Mouse (Mus musculus): ENCODE measurements around the gene Gm21663. TPM values are rescaled to one million over a fixed set of nuclear protein-coding genes. Genes with fewer than 3 reads are reported as not detected.
"Not testable (repeated sequence)": the region's sequence is repeated elsewhere in the genome, so short reads cannot be mapped to it uniquely, and the experiment has no call there.

The Gm21663 gene
- not detected for total RNA-seq (2022)

GRCm38 (mm10) chr5:25942281-25942680 lies at the start of gene Gm21663:
Gene Gm21663 (minus strand): TSS chr5:25942381.
- not testable (repeated sequence) for DNase-seq (ENCODE audit: low spot score in 2 of 2)

GRCm38 (mm10) chr5:25988550-25988949 lies 46.4 kb upstream of the Gm21663 start, which contains the start of gene Gm21698:
Gene Gm21698 (minus strand): TSS chr5:25988650.
- DNase-seq (ENCODE audit: low spot score in 2 of 2) = not testable (repeated sequence)

- DNase-seq (ENCODE audit: low spot score in 2 of 2) = not testable (repeated sequence)
These were observed 30.4 kb upstream of the Gm21663 start, which contains the start of gene Gm21680 for GRCm38 (mm10) chr5:25972563-25972962. Gene Gm21680 (minus strand): TSS chr5:25972663.

GRCm38 (mm10) chr5:25957050-25957449 lies 14.9 kb upstream of the Gm21663 start:
- not testable (repeated sequence) for DNase-seq (ENCODE audit: low spot score in 2 of 2)

GRCm38 (mm10) chr5:25956611-25957010 lies 14.4 kb upstream of the Gm21663 start:
- DNase-seq (ENCODE audit: low spot score in 2 of 2) = not testable (repeated sequence)

- DNase-seq (ENCODE audit: low spot score in 2 of 2) = not testable (repeated sequence)
These were observed 12.1 kb upstream of the Gm21663 start, which contains the start of gene Gm21671 for GRCm38 (mm10) chr5:25954317-25954716. Gene Gm21671 (minus strand): TSS chr5:25954417.

- not testable (repeated sequence) for DNase-seq (ENCODE audit: low spot score in 2 of 2)
These were observed 3.2 kb upstream of the Gm21663 start for GRCm38 (mm10) chr5:25945391-25945790.

- no peak for DNase-seq (ENCODE audit: low spot score in 2 of 2)
These were observed 50.9 kb downstream of the Gm21663 start for GRCm38 (mm10) chr5:25891321-25891720.

- DNase-seq (ENCODE audit: low spot score in 2 of 2) = no peak
These were observed 52.3 kb downstream of the Gm21663 start for GRCm38 (mm10) chr5:25889746-25890382.

- no peak for DNase-seq (ENCODE audit: low spot score in 2 of 2)
These were observed 55.5 kb downstream of the Gm21663 start for GRCm38 (mm10) chr5:25886708-25887107.

Other genes with a start within 250 kb of the Gm21663 start
- gene Xrcc2, start 236.6 kb downstream of the Gm21663 start, total RNA-seq (2022) = 1 to 10 TPM; 3.3 to 4.1 (median 3.9) TPM
- gene Actr3b, start 182.4 kb downstream of the Gm21663 start, total RNA-seq (2022) = 10 to 100 TPM in 3 of 4 experiments, 1 to 10 TPM in 1; 7.9 to 28.0 (median 20.0) TPM
- not detected for gene Gm21671, start 12.0 kb upstream of the Gm21663 start, total RNA-seq (2022)
- gene Gm21680, start 30.3 kb upstream of the Gm21663 start, total RNA-seq (2022) = not detected
- not detected for gene Gm21698, start 46.3 kb upstream of the Gm21663 start, total RNA-seq (2022)
- not detected for gene Gm1979, start 62.4 kb upstream of the Gm21663 start, total RNA-seq (2022)
- not detected for gene Gm5862, start 80.5 kb upstream of the Gm21663 start, total RNA-seq (2022)
- not detected for gene Speer4a, start 97.2 kb upstream of the Gm21663 start, total RNA-seq (2022)
- not detected for gene Gm7347, start 116.2 kb upstream of the Gm21663 start, total RNA-seq (2022)
- gene Gm10471, start 146.9 kb upstream of the Gm21663 start, total RNA-seq (2022) = not detected
- gene 5031410I06Rik, start 163.0 kb upstream of the Gm21663 start, total RNA-seq (2022) = not detected
- gene Gm10220, start 179.0 kb upstream of the Gm21663 start, total RNA-seq (2022) = not detected